Mouse (Mus musculus): ENCODE measurements around the gene Jak3.

Gene Jak3

DNA sequence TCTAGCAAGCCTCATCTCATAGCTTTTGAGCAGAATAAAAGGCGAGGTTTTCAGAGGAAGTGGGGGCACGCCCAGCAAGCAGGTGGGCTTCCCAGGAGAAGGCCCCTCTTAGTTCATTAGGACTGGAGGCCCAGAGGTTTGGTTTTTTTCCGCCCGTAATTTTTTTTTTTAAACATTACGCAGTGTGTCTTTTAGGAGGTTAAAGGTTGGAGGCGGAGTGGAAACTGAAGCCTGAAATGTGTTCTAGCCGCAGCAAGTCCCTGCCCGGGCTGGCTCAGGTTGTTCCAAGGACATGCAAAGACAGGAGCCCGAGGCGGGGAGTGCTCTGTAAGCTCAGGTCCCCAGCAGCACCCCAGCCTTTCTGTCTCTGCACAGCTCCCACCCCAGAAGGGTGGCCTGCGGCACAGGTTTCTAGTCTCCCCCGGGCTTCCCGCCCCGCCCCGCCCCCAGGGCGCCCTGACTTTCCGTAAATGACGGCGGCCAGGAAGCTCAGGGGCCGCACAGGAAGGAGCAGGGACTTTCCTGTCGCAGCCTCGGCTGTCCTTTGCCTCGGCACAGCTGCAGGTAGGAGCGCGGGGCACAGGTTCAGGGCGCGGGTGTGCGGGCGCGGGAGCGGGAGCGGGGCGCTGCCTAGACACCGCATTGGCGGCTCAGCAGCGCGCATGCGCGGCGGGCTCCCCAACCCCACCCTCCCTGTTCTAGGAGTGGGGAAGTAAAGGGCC is at the start of gene Jak3:
Gene Jak3, plus strand, starts transcription at position 277 of the 722 bp plus-strand sequence.
- DNase-seq = peak; percentile 70 to 78

DNA sequence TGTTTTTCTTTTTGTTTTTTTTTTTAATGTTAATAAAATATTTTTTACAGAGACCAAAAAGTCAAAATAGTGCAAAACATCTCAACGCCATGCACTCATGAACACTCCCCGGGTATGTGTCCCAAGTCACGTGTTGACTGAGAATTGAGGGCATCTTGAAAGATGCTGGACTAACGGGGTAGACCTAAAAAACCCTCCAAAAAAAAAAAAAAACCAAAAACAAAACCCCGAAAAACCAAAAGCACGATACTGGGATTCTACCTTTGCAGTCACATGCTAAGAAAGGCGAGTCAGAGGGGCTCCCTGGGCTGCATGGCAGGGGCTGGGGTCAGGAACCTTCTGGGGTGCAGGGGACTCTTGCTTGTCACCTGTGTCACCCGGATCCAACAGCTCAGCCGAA is 49.3 kb upstream of the Jak3 start:
- peak in 1 of 2 experiments; percentile 17 for DNase-seq

DNA sequence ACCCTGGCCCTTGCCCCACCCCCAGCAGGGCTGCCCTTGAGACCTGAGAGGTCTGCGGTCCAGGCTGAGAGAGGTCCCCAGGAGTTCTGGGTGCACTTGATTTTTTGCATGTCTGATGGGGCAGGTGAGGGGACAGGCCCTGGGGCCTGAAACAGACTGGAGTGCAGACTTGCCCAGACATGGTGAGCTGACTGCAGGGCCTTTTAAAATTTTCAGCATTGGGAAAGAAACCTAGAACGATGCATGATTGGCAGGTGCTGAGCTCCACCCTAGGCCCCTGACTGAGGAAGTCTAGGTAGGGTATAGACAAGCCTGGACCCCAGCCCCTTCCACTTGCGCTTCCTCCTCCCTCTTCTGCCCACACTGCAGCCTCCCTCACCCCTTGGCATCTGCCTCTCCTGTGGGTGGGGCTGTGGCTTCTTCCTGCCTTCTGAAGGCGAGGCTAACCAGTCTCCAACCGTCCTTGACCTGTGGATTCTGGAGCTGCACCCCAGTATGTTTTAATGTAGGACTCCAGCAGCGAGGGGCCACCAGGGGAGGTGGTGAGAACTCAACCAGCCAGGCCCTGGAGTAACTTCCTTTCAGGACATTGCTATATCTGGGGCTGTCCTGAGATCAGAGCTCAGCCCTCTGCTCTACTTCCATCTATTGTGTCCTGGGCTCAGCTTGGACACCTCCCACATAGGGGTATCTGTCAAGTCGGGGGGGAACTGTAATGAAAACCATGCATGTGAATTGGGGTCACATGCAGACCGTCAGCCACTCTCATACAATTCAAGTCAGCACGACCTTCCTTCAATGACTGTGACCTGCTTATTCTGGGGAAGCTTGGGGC is 48.6 kb upstream of the Jak3 start:
- DNase-seq = peak in 1 of 2 experiments; percentile 27

DNA sequence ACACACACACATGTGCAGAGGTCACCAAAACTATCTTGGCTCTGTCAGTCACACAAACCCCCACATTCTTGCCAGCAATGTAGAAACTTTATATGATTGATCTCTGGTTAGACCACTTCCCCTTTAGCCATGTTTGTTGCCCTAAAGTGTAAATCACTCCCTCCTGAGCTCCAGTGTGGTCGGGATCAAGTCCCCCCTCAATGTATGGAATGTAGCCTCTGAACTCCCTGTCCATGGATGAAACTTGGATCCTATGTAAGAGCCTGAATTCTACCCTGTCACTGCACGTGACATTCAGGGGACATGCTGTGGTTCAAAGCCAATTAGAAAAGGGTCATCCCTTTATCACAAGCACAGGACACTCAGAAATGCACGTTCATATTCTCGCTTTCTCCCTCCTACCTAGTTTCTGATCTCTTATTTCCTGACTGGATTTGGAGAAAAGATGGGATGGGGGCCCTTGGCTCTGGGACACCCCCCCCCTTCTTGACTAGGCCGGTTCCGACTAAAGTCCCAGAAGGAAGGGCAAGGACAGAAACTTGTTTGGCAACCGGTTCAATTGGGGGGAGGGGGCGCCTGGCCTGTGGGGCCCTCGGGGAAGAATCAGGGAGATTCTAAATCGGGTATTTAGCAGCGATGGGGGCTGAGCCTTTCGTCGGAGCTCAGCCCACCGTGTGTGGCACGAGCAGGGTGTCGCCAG is 47.5 kb upstream of the Jak3 start:
- DNase-seq = peak in 1 of 2 experiments; percentile 49

DNA sequence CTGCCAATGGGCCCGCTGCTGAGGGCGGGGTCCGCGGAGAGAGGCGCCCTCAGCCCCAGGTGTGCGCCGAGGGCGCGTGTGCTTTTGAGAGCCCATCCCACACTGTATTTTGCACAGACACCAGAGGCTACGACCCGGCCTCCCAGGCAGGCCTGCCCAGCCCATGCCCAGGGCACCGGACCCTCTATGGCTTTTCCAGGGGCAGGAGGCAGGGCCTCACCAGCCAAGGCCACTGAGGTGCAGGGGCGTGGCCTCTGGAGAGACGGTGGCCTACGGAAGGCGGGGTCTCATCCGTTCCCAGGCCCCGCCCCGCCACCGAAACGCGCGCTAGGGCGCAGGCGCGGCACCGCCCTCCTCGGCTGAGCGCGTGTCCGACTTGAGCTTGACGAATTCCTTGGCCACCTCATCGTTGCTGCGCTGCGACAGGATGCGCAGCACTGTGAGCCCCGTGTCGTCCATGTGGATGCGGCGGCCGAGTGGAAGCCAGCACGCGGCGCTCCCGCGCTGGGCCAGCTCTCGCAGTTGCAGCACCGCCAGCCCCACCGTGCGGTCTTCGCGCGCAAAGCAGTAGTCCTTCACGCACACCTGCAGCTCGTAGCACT is 46.9 kb upstream of the Jak3 start:
- peak; percentile 93 to 94 for DNase-seq

DNA sequence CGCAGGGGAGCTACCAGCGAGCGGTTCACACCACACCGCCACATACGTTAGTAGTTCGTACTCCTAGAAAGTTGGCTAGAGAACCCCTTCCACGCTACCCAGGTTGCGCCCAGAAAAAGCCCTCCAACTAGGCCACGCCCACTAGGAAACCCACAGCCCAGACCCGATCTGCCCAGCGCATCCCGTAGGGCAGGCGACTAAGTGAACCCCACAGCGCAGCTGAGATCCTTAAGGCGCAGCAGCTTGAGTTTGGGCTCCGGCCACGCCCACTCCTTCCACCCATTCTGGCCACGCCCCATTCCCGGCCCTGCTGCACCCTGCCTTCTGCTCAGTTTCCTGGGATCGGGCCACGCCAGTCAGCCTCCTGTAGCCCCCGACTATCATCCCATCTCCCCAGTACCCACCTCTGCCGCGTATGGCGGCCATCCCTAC is 46.3 kb upstream of the Jak3 start:
- peak; percentile 52 to 59 for DNase-seq

DNA sequence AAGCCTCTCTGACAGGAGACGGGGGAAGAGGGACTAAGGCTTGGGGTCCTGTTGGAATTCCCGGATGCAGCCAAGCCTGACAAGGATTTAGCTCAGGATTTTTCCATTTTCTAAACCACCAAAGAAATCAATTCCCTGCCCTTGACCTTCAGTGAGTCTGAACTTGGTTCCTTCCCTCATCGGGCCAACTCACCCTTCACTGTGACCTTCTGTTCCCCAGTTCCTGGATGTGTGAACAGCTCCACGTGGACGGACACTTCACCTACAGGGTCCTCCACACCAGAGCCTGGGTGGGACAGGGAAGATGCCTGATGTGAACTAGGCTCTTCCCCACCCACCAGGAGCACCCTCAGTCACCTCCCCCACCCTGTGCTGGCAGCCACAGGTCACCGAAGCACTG is 45.3 kb upstream of the Jak3 start:
- no peak for DNase-seq

DNA sequence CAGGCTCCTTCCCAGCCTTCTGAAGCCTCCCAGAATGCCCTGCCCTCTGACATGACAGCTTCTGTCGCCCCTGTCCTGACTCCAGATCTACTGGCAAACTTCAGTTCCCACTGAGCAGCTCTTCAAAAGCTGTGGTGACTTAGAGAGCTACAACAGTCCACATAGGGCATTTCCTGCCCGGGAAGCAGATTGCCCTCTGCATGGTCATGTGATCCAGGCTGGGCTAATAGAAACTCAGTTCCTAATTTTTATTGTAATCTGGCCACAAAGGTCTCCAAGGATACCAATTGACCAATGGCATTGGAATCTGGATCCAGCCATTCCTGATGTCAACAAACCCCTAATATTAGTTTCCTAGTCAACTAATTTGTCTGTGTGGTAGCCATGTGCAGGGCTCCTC is 44.2 kb upstream of the Jak3 start:
- DNase-seq = no peak

DNA sequence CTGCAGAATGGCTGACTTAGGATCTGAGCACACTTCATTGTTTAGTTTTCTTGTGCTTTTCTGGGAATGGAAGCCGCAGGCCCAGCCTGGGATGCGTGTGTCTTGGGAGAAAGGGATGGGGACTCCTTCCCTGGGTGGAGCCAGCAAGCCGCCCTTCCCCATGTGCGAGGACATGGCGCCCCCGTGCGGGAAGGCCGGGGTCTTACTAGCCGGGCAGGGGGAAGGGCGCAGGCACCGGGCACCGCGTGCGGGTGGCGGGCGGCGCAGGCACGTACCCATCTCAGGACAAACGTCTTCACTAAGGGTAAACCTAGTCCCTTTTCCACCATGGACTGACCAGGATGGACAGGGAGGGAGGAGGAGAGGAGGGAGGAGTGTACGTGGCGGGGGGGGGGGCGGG is 42.9 kb upstream of the Jak3 start:
- DNase-seq = peak; percentile 44 to 65

DNA sequence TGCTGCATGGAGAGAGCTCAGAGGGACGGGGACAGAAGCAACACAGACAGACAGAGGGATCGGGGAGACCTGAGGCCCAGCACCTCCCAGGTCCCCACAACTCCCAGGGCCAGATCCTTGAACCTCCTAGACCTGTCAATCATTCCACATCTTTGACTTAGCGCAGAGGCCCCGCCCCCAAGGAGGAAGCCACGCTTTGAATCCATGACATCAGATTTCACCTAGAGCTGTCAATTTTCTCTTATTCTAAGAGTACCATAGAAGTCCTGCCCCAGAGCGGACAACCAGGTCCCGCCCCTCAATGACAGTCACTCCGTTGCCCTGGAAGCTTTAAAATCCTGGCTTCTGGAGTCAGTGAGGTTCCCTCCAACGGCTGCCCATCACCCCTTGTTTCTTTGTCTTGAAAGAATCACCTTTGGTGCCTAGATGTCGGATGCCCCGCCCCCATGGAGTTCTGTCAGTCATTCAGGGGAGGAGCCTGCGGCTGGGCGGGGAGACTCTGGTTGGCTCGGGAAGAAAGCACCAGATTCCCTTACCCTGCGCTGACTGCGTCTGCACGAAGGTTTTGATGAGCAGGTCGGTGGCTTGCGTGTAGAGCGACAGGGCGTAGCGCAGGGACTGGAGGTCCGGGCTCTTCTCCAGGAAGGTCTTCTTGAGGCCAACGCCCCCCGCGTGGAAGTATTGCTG is 42.0 kb upstream of the Jak3 start:
- DNase-seq = peak; percentile 50 to 65

DNA sequence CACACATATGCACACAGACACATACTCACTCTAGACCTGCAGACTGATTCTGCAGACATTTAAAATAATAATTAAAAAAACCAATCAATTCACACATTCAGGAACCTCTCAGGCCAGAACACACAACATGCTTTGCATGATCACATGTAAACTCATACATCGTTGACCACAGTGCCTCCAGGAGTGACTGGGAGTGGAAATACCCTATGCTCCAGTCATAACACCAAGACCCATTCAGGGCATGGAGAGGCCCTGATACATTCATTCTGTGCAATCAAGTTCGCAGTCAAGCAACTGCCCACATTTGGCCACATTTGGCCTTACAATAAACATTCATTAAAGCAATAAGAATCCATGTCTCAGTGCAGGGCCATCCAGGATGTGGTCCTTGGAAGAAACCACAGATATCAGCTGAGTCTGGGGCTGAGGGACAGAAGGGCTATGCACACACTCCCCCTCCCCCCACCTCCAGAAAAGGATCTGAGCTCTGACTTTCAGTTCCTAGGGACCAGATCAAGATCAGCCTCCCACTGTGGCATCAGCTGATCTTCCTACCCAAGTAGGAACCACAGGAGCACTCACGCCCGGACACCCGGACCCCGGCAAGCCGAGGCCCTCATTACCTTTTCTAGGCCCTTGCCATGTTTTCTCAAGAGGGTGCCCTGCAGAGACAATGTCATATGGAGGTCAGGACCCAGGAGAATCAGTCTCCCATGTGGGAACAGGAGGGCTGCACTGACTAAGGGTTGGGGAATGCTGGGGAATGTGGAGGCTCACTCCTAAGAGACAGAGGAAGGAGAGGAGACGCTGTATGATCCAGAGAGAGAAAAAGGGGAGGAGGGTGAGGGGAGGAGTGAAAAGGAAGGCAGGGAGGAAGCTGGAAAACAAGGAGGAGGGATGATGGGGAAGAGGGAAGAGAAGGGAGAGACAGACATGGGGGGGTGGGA is 38.7 kb upstream of the Jak3 start:
- no peak for DNase-seq

DNA sequence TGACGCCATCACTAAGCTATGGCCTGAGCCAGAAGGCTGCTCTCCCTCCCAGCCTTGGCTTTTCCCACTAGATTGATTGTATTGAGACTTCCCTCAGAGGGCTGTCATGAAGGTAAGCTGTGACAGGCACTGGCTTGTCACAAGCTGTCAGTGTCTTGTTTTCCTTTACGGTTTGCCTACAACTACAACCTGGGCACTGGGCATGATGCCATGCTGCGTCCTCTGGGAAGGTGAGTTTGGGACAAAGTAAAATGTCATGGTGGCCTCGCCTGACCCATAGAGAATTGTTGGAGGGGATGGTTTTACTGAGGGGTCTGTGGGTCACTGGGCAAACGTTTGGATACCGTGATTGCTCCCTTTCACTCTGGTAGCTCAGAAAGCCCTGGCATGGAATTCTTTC is 37.8 kb upstream of the Jak3 start:
- DNase-seq = peak in 1 of 2 experiments; percentile 41

DNA sequence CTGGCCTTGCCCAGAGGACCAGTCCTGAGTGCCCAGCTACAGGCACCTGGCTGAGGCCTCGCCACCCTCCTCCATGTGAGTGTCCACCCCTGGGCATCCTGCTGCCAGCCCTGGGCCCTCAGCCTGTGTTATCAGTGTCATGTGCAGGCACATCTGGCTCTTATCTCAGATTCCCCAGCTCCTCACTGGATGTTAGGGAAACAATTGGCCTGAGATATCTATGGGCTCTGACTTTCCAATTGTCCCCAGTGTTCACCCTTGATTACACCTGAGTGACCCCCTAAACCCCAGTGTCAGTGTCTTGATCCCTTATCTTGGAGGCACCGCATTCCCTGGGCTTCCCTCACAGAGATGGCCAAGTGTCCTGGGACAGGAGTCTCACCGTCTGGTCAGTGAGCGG is 36.8 kb upstream of the Jak3 start:
- no peak for DNase-seq

DNA sequence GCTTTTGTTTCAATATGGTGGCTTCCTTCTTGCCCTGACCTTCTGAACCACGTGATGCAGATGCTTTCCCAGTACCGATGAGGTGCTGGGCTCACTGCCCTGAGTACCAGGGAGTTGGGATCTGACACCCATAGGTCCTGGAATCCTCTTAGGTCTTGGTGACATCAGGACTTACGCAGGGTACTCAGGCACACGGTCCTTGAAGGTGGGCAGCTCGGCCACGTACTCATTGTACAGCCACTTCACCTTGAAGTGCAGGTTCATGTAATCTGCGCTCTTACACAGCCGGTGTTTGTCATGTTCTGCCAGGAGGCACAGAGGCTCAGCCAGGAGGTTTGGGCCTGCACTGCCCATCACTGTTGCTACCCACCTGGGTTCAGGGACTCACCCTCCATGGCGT is 30.6 kb upstream of the Jak3 start:
- no peak for DNase-seq

DNA sequence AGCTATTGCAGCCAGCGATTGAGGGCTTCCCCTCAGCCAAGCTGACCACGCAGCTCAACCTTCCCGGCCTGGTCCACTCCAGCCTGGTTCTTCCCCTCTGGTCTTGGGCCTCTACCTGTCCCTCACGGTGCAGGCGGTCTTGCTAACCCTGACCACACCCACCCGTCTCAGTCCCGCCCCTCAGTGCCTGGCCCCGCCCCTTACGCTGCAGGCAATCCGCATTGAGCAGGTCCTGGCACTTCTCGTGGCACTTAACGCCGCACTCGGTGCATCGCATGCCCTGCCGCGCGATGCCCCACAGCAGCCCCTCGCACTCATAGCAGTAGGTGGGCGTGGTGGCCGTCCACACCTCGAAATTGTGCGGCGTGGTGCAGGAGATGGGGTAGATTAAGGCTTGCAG is 21.5 kb upstream of the Jak3 start:
- no peak for DNase-seq

DNA sequence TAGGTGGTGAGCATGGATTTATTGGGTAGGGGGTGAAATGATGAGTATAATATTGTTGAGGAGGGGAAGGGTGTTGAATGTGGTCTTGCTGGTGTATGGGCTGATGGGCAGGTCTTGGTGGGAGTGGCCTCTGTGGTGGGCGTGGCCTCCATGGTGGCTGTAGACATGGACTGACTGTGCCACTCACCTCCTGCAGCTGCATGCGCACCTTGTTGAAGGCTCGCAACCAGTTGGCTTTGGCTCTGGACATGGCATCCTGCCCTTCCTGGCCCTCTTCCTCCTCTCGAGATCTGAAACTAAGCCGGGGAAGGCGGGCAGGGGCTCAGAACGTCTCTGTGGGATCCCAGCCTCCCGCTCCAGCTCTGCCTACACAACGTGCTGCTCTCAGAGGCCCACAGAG is 18.3 kb upstream of the Jak3 start:
- DNase-seq = peak; percentile 56 to 64

DNA sequence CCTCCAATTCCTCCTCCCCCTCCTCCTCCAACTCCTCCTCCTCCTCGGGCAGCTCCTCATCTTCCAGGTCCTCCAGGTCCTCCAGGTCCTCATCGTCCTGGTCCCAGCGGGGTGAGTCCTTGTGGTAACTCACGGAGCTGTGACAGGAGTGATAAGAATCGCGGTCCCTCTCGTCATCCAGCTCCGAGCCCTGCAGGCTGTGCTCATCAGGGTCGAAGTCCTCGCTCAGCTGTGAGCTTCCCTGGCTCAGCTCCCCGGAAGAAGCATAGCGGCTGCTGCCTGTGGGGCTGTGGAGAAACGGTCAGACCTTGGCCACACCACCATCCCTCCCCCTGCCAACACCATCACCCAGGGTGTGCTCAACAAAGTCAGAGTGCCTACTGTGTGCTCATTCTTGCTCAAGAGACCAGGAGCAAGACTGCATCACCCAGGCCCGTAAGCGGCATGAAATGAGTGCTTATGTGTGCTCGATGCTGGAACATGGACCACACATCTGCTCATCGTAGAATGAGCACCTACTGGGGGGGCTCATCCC is 17.5 kb upstream of the Jak3 start:
- peak in 1 of 2 experiments; percentile 44 for DNase-seq

DNA sequence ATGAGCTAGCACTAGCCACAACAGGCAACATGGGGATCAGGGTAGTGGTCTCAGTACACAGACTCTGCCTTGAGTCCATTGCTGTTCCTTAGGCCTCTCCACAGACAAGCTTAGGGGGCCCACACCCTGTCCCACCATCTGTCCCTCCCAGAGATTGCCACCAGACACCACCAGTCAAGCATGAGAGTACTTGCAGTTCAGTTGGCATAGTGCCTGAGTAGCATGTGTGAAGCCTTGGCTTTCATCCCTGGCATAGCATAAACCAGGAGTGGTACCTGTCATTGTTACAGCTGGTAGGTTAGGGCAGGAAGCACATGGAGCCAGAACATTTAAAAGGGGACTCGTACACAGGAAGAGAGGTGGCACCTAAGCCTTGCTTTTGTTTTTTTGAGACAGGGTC is 16.3 kb upstream of the Jak3 start:
- DNase-seq = peak; percentile 85 to 87

DNA sequence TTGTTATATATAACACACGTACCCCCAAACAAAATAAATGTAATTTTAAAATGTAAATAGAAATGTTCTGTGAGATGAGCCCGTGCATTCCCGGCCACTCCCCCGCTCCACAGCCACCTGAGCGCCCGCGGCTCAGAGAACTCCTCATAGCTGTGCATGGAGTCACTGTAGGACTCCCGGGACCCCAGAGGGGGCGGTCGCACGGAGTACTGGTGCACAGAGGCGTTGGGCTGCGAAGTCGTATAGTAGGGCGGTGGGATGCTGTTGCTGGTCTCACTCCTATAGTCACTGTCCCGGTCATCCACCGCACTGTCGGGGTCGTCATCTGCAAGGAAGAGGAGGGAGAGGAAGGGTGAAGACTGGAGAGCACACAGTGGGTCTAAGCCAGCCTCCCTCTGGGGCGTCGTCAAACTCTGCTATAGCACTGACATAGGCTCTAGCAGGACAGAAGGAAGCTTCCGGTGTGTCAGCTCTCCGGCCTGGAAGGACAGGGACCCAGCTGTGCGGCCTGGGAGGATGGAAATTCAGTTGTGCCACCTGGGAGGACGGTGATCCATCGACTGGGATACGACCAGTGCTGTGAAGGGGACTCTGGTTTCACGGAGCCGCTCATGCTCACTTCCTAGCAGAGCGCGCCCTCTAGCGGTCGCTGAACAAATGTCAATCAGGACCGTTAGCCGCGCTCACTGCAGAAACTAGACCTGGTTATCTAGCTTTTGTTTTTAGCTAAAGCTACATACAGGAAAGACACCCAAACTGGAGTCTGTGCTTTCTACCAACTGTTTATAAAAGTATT is 15.6 kb upstream of the Jak3 start:
- DNase-seq = peak; percentile 95 to 97

All from cerebellum, postnatal 14 days (tissue).